Mouse (Mus musculus) urinary bladder, postnatal 4 days (tissue): ENCODE measurements around the gene Crocc.

Experiments
- DNase-seq, 2 experiments: peaks; one replicate each; pipeline ENCODE4 v3.0.0; 2021 to 2022; ENCODE audit warnings: low spot score in 2 of 2

Crocc gene

DNA sequence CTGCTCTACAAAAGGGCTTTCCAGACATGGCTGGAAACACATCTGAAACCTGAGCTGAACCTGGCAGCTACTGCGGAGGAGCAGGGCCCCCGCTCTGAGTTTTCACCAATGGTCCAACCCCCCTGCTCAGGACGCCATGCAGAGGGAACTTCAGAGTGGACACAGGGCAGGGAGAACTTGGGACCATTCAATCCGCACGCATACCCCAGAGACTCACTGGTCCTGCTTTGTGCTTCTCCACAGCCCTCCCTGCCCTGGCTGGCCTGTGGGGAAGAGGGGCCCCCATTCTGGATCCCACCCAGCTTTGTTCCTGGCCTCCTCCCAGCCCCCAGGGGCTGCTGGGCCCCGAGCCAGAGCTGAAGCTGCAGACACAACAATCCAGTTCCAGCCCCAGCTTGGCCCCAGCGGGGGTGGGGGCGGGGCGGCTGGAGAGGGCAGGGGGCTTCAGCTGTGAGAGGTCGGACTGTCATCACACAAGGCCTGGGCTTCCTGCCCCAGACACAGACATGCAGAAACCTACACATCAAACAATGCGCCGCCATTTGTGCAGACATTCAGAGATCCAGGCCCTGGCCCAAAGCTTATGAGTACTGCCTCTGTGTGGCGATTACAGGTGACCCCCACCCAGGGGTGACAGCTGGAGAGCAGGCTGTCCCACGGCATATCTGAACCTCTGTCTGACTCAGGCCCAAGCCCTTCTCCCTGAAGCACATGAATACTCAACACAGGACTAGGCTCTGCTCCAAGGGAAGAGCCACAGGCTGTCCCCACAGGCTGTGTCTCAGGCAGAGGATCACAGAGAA, 39.3 kb downstream of the Crocc start:
- DNase-seq = peak; percentile 83 to 85

DNA sequence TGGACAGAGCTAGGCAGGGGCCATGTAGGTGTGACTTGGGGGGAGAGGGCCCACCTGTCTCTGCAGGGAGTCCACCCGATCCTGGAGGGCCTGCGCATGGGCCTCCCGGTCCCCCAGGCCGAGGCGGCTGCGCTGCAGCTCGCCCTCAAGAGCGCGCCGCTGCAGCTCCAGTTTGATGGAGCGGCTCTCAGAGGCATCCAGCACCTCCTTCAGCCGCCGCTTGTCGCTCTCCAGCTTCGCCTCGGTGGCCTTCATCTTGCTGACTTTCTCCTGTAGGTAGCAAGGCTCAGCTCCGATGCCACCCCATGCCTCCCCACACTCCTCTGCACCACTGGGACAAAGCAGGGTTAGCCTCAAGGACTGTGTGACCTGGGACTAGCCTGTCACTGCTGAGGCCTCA, 40.1 kb downstream of the Crocc start:
- DNase-seq = no peak

DNA sequence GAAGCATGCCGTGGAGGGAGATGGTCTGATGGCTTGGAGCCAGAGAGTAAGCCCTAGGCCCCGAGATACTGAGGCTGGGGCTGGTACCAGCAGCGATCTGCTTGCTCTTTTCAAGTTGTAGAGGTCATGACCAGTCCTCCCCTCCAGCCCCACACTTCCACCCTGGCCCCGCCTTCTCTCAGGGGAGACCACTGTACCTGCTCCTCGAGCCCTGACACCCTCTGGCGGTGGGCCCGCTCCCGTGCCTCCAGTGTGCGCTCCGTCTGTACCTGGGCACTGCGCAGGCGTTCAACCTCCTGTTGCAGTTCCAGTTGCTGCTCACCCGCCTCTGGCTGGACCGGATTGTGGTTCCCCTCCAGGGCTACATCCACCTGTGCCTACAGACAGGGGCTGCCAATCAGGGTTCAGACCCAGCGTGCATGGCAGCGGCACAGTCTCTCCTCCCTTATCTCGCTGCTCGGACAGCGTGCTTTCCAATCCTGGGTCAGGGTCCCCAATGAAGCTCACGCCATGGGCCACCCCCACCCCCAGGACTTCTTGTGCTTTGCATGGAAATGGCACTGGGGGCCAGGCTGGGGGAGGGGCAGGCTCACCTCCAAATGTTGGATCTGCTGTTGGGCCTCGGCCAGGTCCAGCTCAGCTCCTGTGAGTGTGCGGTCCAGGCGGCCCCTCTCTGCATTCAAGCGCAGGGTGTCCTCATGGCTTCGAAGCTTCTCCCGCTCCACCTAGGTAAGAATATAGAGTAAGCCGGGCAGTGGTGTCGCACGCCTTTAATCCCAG, 42.5 kb downstream of the Crocc start:
- no peak for DNase-seq

DNA sequence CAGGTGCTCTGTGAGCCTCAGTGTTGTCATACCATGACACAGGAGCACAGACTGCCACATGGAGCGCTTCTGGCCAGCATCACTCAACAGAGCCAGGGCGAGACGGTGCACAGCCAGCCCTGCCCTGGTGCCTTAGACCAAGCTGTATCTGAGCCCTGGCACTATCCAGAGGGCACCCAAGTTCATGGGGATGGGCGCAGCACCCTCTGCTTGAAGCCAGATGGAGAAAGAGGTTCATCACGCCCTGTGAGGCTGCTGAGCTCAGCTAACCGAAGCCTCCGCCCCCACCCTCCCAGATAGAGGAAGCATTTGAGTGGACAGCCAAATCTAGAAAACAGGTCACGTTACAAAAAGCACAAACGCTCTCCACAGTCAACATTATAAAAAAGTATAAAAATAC, 44.0 kb downstream of the Crocc start:
- DNase-seq = no peak

DNA sequence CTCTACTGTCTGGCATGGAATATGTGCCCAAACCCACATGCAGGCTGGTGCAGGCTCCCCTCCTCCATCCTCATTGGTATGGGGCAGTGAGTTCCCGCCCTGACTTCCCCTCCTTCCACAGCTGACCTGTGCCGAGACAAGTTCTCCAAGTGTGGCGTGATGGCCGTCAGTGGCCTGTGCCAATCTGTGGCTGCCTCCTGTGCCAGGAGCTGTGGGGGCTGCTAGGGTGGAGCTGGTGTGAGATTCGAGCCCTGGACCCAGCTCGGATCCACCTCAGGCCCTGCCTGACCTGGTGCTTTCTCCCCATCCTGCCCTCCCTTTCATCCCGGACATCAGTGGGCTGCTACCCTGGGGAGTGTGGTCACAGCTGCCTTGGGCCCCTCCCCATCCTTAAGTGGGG, 45.0 kb downstream of the Crocc start:
- no peak for DNase-seq

DNA sequence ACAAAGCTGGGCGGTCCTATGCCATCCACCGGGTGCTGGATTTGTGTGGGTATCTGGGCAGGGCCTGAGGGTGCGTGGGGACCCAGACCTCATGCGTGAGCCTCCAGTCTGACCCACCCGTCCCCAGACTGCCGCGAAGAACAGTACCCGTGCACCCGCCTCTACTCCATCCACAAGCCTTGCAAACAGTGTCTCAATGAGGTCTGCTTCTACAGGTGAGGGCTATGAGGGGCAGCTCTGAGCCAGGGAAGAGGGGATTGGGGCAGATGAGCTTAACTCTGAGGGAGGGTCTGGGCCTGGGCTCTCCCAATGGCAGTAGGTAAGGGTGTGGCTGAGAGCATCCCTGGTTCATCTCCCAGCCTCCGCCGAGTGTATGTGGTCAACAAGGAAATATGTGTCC, 45.5 kb downstream of the Crocc start:
- DNase-seq = no peak

DNA sequence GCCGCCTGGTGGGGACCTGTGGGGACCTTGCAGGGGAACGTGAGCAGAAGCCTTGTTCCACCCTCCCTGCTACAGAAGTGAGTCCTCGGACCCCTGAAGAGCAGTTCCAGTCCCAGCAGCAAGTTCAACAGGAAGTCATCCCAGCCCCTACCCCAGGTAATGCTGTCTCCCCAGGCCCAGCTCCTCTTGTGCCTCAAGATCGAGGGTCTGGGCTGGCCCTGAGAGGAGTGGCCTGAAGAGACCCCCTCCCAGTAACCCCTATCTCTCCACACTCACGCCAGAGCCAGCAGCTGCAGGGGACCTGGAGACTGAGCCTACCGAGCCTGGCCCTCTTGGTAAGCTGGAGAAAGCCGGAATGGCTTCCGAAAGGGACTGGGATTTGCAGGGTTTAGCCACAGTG, 46.2 kb downstream of the Crocc start:
- DNase-seq = no peak

DNA sequence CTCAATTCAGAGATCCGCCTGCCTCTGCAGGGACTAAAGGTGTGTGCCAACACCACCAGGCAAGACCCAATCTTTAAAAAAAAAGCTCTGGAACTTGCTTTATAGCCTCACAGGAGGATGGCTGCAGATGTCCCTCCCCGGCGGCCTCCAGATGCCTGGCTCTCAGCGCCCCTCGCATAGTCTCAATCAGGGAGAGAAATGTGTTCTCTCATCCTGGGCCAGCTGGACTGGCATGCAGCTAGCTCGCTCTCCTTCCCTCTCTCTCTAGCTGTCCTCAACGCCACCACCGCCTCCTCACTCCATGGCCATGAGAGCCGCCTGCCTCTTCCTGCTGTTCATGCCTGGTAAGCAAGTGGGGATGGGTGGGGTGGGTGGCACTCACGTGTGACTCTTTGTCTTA, 47.8 kb downstream of the Crocc start:
- no peak for DNase-seq

DNA sequence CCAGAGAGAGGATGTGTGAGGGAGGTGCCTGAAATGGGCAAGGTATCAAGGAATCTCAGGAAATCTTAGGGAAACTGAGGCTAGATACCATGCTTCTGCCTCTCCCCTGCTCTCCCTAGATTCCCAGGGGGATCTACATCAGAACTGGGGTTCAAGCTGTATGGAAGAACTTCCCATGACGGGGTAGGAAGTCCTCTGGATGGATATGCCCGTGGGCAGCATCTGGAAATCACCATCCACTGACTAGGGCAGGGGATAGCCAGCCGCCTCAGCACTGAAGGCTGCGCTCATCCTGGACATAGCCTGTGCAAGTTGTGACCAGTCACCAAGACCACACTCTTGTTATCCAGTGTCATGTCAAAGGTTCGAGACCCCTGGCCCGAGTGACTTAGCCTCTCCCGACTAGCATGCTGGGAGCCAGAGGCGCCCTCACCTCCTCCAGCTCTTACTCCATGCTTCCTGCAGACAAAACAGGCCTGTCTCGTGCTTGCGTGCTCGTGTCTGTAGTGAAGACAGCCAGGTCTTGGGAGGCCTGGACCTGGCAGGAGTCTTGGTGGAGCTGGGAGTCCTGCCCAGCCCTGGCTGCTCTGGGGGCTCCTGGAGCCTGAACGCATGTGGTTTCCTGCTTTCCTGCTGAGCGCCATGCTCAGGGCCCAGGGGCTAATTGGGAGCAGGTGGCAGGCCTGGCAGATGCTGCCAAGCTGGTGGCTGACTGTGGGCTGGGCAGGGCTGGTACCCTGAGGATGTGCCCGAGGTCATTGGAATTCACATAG, 48.6 kb downstream of the Crocc start:
- peak in 1 of 2 experiments; percentile 52 for DNase-seq

DNA sequence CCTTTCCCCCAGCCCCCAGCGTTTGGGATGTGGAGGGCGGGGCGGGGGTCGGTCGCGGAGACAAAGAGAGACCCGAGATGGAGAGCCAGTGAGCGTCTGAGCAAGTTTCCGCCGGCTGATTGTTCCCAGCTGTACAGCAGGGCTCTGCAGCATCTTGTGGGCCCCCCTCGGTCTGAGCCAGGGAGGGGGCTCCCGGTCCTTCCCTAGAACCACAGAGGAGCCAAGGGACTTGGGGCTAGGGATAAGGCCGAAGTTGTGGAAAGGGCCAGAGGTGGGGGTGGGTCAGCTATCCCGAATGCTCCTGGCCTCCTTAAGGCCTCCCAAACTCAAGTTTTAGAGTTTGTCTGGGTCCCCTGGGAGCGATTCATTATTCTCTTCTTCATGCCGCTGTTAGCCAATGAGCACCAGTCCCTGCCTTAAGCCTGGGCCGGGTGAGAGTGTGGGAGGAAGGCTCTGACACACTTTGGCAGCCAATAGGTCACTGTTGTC, 49.4 kb downstream of the Crocc start:
- no peak for DNase-seq

DNA sequence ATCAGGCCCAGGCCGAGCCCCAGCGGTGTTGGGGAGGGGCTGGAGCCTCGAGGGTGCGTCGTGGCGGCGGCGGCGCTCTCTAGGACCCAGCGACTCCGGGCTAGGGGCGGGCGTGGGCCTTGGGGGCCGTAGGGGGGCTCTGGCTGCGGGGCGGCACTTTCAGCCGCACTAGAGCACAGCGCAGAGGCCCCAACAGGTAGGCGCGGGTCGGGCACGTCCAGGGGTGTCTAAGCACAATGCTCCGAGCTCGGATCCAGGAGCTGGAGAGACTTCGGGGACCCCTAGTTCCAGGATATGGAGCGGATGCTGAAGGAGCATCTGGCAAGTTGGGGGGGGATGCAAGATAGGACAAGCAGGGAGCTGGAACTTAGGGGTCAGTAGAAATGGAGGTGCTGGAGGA, 49.8 kb downstream of the Crocc start:
- peak in 1 of 2 experiments; percentile 52 for DNase-seq

DNA sequence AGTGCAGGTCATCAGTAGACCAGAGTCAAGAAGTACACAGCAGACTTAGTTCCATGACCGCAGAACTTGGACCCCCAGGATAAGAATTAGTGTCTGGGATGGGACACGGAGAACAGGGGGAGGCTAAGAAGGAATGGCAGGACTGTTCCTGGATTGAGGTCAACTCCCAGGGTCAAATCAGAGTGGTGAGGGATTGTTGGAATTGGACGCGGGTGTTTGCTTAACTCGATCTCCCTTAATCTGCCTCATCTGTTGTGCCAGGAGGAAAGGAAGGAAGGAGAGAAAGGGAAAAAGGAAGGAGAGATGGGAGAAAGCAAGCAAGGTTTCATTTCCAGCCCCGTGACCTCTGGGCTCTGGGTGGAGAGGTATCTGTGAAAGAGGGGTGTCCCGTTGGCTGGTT, 50.2 kb downstream of the Crocc start, which contains the start of gene Mfap2:
Mfap2 (plus strand) TSS at position 301 of the 400 bp plus-strand sequence.
- no peak for DNase-seq

DNA sequence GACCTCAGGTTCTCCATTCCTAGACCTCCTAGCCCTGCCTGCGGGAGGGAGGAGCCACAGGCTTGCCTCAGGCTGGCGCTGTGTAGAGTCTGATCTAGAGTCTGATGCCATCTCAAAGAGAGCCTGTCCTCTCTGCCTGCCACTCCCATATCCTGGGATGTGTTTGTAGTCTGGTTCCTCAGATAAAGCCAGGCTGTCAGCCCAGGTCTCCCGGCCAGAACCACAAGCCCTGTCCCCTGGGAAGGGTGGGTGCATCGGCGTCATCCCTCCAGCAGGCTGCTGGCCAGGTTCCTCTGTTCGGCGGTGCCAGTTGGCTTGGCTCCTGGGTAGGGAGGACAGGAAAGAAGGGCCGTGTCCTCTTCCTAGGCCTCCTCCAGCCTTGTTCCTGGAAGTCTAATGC, 52.3 kb downstream of the Crocc start:
- DNase-seq = no peak

DNA sequence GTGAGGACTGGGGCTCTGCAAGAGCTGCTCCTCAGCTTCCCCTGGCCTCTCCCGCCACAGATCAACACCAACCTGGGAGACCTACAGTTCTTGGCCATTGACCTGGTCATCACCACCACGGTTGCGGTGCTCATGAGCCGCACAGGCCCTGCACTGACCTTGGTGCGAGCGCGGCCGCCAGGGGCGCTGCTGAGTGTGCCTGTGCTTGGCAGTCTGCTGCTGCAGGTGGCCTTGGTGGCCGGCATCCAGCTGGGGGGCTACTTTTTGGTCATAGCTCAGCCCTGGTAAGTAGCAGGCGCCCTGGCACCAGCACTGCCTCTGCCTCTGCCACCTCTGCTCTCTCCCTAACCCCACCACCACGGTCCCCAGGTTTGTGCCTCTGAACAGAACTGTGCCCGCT, 54.4 kb downstream of the Crocc start:
- no peak for DNase-seq

DNA sequence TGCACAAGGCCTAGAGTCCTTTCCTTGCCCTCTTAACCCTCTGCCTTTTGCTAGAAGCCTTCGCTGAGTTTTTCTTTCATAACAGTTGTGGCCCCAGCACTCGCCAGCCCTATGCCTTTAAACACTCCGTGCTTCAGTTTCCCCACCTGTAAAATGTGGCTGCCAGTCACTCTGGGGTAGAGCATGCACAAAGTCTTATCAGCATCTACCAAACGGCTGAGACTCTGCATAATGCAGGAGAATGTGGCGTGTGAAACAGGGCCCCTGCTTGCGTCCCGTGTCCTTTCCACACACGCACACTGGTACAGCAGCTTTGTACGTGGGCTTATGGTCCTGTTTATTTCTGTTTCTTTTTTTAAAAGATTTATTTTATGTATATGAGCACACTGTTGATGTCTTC, 63.5 kb downstream of the Crocc start:
- DNase-seq = no peak

DNA sequence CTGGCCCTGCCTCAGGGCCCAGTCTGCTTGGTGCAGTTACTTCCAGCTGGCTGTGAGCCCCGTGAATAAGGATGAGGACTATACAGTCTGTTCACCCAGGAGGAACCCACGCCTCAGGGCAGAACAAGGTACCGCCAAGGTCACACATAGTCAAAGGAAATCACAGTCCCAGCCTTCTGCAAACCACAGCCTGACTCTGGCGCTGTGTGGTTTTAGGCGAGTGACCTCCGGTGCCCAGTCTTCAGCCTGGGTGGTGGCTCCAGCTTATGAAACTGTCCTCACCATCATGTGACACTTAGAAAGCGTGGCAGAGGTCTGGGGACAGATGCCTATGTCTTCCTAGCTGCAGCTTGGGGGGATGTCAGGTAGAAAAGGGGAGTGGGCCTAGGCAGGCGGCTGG, 64.5 kb downstream of the Crocc start:
- no peak for DNase-seq

DNA sequence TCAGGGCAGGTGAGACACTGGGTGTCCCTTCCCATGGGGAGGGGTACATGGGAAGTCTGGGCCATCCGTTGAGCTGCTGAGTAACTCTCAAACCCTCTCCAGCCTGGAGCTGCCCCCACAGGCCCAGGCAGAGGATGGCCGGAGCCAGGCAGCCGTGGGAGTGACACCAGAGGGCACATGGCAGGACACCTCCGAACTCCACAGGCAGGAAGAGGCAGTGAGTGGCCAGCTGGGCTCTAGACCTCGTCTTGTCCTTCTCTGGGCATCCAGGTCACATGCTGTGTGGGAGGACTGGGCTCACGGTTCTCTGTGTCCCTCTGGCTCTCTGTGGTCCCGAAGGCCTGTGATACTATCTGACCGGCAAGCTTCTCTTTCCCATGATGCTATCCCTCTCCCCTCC, 66.5 kb downstream of the Crocc start:
- DNase-seq = no peak

DNA sequence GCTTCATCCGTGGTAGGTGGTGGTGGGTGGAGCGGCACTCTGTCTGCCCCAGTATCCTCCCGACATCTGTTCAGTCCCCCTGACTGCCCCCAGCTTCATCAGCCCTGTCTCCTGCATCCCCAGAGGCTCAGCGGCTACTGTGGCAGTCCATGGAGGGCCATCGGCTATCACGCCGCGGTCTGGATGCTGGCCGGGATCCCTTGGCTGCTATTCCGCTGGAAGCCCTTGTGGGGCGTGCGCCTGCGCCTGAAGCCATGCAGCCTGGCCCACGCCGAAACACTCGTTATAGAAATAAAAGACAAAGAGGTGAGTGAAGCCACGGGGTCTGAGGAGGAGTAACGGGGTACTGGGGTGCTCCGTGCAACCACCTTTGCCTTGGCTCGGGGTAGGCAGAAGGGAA, 68.1 kb downstream of the Crocc start:
- no peak for DNase-seq

DNA sequence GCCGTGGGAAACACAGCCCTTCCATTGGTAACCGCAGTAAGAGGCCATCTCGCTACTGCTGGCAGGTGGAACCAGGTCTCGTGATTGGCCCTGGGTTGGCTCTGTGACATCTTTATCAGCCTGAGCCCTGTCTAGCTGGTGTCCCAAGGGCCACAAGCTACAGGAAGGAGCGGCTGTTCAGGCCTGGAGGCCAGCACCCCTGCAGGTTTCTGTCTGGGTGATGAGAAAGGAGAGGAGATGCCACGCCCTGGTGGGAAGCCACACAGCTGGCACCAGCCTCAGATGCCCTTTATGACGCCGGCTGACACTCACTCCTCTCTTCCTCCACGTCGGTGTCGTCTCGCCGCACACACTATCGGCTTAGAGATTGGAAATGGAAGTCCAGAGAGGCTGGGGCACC, 70.9 kb downstream of the Crocc start:
- no peak for DNase-seq

DNA sequence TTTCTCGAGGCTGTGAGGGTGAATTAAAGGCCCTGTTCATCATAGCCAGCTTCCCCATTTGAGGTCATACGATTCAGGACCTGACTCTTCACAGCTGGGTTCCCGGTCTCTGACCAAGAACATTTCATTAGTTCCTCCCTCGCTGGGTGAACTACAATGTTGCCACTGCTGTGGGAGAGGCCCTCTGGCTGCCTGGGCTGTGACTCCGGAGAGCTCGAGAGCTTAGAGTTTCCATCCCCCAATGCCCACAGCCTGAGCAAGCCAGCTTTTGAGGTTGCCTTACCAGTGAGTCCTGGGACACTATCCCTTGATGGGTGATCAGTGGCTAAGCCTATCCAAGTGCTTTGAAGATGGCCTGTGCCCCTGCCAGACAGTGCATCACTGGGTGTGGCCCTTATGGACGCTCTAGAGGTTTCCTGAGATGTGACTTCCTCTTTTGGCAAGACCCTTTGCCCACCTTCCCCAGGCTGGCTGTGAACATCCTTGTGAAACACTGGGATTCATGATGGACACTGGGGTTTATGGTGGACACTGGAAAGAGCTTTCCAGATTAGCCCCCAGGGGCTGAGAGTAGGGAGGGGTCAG, 71.6 kb downstream of the Crocc start:
- DNase-seq = no peak

DNA sequence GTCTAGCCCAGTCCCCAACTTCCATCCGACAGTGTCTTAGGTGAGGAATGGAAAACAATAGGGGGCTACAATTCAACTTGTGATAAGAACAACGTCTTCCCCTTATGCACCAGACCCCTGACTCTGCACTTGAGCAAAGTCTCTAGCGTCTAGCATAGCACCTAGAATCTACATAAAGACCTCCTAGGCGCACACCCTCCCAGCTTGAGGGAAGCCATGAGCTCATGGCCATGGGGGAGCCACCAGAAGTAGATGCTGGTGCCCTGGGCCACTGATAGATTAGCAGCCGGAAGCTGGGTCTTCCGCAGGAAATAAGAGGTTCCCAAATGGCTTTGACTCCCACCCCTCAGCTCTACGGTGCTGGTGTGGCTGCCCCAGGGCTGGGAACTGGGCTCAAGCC, 72.9 kb downstream of the Crocc start:
- DNase-seq = no peak
